Mouse (Mus musculus): ENCODE results near the gene C130032M10Rik.

The C130032M10Rik gene

DNA sequence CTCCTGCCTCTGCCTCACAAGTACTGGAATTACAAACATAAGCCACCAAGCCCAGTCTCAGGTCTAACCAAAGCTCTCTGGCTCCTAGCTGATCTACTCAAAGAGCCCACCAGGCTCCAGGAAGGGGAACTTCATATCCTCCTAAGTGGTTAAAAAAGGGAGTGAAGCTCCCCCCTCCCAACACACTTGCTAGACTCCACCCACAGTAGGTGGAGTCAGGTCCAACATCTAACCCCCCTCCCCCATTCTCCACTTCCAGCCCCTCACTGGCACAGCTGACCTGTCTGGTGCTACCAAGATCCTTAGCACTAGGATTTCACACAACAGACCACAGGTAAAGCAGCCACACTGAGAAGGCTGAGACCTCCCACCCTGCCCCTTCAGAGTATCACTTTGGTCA lies 38.3 kb downstream of the C130032M10Rik start:
- DNase-seq, result no peak

DNA sequence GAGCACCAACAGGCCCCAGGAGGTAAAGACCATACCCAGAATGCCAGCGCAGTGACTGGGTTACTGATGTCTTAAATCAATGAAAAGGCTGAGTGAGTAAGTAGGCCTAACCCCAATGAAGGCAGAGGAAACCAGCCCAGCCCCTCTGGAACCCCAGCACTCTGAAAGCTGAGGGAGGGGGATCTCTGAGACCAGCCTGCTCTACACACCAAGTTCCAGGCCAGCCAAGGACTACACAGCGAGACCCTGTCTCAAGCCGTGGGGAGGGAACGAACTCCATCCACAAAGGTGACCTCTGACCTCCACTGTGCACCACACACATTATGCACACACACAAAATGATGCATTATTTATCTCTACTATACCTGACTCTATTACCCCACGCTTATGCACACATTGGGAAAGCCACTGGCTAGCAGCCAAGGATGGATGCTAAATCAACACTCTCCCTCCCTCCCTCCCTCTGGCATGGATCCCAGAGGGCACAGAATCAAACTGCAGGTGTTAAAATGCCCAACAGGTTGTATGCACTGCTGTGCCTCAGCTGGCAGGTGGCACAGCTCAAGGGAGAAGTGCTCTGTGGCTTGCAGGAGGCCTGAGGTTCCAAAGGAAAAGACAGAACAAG lies 39.0 kb downstream of the C130032M10Rik start:
- no peak for DNase-seq

DNA sequence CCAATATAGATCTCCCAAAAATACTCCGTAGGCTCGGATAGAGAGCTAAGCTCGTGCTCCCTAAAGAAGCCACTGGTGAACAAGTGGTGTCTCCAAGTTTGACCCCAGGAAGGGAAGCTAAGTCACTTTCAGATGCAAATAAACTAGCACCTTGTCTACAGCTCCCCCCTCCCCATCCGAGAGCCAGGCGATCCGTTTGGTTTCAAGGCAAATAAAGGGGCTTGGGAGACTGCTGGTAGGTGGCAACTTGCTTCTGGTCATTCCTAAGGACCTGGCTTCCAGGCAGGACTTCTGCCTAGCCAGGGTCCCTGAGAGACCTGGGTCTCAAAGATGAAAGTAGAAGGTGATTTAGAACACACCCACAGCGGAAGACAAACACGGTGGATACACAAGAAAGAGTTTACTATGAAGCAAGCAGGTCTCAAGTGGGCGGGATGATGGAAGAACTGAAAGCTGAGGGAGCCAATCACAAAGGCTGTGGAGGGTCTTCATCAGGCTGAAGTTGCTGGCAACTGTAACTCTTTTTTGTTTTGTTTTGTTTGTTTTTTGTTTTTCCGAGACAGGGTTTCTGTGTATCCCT lies 40.9 kb downstream of the C130032M10Rik start:
- no peak for DNase-seq

DNA sequence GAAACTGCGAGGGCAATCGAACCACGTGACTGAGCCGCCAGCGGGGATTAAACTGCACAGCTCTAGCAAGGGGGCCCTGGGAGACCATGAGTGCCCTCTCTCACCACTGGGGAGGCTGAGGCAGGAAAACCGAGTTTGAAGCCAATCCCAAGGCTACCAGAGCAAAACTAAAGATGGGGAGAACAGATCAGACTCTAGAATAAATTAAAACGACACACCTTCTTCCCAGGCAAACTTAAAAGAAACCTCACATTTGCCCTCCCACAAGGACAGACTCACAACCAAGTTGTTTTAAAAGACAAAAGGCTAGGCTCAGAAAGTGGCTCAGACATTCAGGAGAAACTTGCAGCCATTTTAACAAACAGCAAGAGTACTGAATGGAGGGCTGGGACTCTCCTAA lies 41.6 kb downstream of the C130032M10Rik start:
- no peak for DNase-seq

DNA sequence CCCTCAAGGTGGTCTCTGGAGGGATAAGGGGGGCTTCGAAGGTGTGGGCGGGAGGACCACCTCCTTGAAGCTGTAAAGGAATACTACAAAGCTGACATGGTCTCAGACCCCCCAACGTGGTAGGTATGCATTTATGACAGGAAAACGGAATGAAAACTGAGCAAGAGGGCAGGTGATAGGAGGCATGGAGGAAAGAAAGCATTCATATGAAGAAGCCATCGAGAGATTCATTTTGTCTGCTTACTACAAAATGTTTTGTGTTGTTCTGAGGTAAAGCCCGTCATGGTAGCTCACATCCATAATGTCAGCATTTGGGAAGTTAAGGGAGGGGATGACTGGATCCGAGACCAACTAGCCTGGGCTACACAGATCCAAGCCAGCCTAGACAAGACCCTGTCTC lies 44.6 kb downstream of the C130032M10Rik start:
- no peak for DNase-seq

DNA sequence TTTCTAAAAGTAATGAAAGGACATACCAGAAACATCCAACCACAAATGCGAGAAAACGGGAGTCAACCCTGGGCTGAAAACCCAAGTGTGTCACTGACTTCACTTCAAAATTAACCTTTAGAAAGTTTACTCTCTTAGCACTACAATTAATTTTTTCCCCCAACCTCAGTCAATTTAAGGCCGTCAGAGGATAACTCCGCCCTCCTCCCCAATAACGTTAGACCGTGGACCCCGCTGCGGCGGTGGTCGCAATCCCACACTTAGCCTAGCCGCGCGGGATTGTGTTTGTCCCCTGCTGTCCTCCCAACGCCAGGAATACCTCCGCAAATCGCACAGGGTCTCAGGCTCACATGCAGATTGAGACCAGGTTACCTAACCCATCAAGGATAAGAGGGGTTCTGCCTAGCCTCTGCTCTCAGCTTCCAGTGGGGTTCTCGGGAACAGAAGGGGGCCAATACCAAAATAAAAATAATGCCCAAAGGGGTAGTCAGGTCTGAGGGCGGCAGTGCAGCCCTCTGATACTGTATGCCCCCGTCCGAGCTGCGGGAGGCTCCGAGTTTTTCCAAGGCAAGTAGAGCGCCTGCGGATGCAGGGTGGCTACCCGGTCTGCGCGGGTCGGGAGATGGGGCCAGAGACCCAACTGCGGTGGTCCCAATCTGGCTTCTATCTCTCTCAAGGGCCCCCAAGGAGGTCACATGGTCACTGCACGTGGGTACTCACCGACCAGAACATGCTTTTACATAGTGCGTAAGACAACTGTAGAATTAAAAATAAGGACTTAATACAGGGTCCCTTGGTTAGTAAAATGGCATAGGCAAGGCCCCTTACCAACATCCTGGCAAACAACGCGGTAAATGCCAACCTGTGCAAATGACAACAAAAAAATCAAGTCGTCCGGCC lies 45.5 kb downstream of the C130032M10Rik start:
- no peak for DNase-seq

DNA sequence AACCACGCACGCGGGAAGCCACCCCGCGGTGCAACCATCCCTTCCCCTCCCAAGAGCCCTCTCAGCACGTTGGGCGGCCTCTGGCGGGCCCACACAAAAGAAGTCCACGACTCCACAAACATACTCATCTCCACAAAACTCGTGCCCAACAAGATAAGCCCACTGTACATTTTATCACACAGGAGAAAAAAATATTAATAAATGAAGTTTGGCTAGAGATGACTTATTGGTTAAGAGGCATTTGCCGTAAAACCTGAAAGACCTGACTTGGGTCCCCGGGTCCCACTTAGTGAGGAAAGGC lies 46.1 kb downstream of the C130032M10Rik start:
- no peak for DNase-seq

DNA sequence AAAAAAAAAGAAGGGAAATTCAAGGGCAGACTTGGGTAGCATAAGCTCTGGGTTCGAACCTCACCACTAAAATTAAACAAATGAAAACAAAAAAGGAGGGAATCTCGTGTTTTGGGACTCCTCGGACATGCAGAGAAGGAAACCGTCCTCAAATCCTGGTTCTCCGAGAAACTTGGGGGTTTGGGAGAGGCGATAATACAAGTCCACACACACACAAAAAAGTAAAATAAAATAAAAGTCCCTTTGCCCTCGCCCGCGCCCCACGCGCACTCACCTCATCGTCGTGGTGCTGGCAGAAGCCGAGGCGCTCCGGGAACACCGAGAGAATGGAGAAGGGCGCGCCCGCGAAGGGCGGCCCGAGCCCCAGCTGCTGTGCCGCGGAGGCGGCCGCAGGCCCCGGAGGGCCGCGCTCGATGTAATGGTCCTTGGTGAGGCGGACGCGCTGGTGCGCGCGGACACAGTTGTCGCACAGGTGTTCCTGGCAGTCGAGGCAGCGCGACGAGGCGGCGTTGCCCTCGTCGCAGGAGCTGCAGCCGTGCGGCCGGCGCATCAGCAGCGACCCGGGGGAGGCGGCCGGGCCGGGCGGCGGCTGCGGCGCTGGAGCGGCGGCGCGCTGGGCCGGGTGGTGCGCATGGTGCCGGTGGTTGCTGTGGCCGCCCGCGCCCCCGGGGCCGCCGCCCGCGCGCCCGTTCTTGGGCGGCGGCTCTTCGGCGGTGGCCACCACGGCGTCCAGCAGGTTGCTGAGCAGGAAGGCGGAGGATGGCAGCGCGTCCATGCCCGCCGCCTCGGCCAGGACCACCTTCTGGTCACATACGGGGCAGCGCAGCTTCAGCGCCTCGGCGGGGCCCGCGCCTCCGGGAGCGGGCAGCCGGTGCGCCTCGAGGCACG lies 46.8 kb downstream of the C130032M10Rik start:
- DNase-seq, result no peak

DNA sequence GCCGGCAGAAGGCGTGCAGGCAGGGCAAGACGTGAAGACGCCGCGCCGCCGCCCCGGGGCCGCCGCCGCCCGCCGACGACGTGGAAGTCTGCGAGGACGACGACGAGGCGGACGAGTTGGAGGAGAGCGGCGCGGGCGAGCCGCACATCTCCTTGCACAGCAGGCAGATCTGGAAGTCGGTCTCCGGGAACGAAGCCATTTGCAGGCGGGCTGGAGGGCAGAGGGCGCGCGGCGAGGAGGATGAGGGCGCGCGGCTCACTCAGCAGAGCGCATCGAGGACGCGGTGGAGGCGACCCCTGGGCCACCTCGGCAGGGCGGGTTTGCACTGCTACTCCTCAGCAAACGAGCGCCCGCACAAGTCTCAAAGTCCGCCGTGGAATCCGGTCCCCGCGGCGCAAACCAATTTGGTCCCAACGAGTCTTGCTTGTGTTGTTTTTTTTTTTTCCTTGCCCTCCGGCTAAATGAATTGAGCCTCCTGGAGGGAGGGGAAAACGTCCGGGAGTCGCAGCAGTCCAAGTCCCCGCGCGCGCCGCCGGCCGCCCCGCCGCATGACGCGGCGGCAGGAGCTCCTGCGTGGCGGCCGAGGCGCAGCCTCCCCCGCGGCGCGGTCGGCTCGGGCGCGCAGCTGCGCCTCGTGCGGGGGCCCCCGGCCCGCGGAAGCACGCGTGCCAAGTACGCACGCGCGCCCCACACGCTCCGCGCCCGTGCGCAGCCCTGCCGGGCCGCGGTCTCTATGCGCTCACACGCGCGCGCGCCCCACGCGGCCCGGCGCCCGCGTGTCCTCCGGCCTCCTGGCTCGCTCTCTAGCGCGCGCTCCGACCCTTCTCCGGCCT lies 47.6 kb downstream of the C130032M10Rik start:
- DNase-seq, result no peak

DNA sequence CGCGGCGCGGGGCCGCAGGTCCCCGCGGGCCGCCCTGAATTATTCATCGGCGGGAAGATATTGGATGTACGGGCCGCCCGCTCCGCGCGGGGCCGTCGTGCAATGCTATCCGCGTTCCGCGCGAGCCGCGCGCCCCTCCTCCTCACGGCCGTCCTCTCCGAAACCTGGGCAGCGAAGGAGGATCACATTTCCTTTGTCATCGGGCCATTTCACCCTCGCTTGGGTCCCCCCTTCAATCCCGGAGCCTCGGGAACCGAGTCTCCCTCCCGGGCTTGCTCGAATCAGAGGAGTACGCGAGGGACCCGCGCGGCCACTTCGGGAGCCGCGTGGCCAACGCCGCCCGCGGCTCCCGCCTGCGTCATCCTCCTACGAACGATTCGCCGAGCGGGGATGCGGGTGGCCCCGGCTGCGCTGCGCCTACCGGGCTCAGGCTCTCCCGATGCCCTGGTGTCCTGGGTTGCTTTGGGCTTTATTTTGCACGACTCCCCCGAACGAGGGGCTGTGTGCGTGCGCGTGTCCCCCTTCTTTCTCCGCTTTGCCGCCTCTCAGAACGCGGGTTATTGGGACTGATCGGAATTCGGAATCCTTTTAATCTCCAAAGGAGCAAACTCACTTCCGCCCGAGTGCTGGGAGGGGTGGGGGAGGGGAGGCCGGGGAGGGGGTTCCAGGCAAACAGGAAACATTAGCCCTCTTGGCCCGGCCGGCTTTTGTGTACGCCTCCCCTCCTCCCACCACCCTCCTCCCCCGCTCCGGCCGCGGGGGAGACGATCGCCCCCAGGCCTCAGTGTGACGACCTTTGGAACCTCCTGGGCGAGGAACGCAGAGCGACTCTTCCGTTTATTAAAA lies 48.5 kb downstream of the C130032M10Rik start, which contains the start of gene Trim71:
Gene Trim71, minus strand, starts transcription at position 609 of the 846 bp plus-strand sequence.
- no peak for DNase-seq

DNA sequence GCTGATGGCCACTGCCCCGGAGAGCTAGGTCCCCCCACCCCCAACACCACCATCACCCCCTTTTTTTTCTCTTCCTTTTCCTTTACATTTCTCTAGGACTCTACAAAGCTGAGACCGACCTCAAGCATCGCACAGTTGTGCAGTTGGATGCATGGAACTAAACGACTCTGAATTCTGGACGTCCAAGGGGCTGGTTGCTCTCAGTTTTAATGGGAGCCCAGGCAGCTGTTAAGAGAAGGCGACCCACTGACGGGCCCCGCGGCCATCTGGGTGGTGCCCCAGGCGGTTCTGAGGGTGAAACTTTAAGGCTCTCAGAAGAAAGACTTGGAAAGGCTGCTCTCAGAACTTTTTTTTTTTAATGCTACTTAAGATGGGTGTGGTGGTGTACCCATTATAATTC lies 49.2 kb downstream of the C130032M10Rik start:
- no peak for DNase-seq

All from cerebellum, adult 8-10 months (tissue).